Mouse (Mus musculus) midbrain, embryonic 10.5 days (tissue): ENCODE results near the gene Ccdc13. TPM values are rescaled to one million over a fixed set of nuclear protein-coding genes. Genes with fewer than 3 reads are reported as not detected.

Experiments
- DNase-seq: peaks from one replicate; pipeline ENCODE4 v3.0.0-alpha.2; 2017; ENCODE audit warnings: low spot score
- H3K27ac ChIP-seq: fragments of 300-500 bp; sonication (generic); replicated peaks from 2 replicates; pipeline ENCODE4 v1.5.1; 2016; ENCODE audit warnings: mild to moderate bottlenecking
- H3K27me3 ChIP-seq: fragments of 300-500 bp; sonication (generic); 2 replicates; pipeline ENCODE4 v1.6.1; 2016; ENCODE audit warnings: low read depth, mild to moderate bottlenecking; ENCODE audit not compliant: poor library complexity, severe bottlenecking
- H3K36me3 ChIP-seq: fragments of 300-500 bp; sonication (generic); 2 replicates; pipeline ENCODE4 v1.6.1; 2016; ENCODE audit warnings: mild to moderate bottlenecking, moderate library complexity
- H3K4me1 ChIP-seq: fragments of 300-500 bp; sonication (generic); 2 replicates; pipeline ENCODE4 v1.6.1; 2016
- H3K4me3 ChIP-seq: fragments of 300-500 bp; sonication (generic); 2 replicates; pipeline ENCODE4 v1.5.1; 2016; ENCODE audit warnings: mild to moderate bottlenecking, moderate library complexity
- H3K9me3 ChIP-seq: fragments of 300-500 bp; sonication (generic); replicated peaks from 2 replicates; pipeline ENCODE4 v1.6.1; 2016; ENCODE audit warnings: mild to moderate bottlenecking
- whole genome bisulfite sequencing: fragments of 180-500 bp; shearing (Covaris S2); methylation state at CpG from one replicate; pipeline ENCODE4 v1.1.7; 2016; 5-methylcytosine and 5-hydroxymethylcytosine counted together
- polyA plus RNA-seq: library from polyadenylated mRNA; unstranded; fragments of >200 nt; fragmentation: Nextera tagmentation; extraction: Ambion mirVana; gene quantifications from 2 replicates; pipeline ENCODE4 v1.2.1, GENCODE M21; 2016

The Ccdc13 gene
- polyA plus RNA-seq, result 2.4 and 2.9 TPM in 2 replicates

DNA sequence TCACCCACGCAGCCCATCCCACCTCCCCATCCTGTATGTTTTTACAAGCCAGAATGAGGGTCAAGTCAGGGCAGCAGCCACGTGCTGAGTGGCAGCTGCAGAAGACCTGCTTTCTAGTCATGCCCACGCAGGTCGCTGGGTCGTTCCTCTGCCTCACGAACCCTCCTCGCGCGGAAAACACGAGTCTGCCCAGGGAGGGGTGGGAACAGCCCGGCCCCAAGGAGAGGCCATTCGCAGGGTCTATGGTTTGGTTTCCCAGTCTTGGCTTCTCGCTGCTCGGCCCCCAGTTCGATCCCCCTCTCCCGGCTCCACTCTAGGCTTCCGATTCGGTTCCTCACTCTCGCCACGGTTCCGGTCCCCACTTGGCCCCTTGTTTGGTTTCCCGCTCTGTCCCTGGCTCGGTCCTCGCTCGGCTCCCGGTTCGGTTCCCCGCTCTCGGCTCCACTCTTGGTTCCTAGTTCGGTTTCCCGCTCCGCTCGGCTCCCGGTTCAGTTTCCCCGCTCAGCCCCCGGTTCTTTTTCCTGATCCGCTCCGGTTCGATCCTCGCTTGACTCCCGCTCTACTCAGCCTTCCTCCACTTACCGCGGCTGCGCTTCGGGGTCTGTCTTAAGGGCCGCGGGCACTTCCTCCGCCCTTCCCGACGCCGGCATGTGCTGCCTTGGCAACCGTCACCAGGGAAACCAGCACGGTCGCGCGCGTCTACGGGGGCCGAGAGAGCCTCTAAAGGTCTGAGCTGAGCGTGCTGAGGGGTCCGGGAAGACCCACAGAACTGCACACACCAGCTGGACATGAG lies at the start of gene Ccdc13:
TSS of gene Ccdc13 (minus strand) at position 633 of the 793 bp plus-strand sequence.
- Histone ChIP-seq H3K27me3 (peaks cover 22% of the 10 kb centered on the region; the same call in 1 of the 2 replicates), H3K9me3 (peaks cover 16% of the 10 kb centered on the region), H3K27ac (peak within 1 kb of the TSS; percentile 85), H3K36me3 (no peaks in the 10 kb centered on the region), H3K4me1 (peaks cover 13% of the 10 kb centered on the region), H3K4me3 (peak within 1 kb of the TSS; percentile 65)
- DNase-seq, result peak; percentile 94
- 4% methylated on average over 61 of the region's 61 CpGs for WGBS

GRCm38 (mm10) chr9:121882015-121882457 lies 42.8 kb upstream of the Ccdc13 start:
- no peak overlapping the region for H3K27ac ChIP-seq
- peaks cover 8% of the 10 kb centered on the region for H3K4me1 ChIP-seq
- DNase-seq, result no peak
- no peak overlapping the region for H3K4me3 ChIP-seq
- no peaks in the 10 kb centered on the region for H3K27me3 ChIP-seq
- no peaks in the 10 kb centered on the region for H3K36me3 ChIP-seq
- no peaks in the 10 kb centered on the region for H3K9me3 ChIP-seq
- 83% methylated on average over 7 of the region's 7 CpGs for WGBS

DNA sequence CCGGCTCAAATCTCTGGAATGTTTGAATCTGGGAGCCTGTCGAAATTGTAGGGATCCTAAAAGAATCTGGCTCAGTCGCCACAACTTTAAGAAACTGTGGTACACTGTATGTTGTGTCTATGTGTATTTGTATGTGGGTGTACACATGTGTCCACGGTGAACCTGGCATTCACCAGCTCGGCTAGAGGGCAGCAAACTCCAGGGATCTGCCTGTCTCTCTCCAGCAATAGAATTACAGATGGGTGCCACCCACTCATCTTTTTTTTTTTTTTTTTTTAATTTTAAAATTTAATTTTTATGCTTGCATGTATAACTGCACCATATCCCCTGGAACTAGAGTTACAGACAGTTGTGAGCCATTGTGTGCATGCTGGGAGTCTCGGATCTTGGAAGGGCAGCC lies 42.0 kb upstream of the Ccdc13 start:
- no peak overlapping the region for H3K27ac ChIP-seq
- peaks cover 8% of the 10 kb centered on the region for H3K4me1 ChIP-seq
- 84% methylated on average over 6 of the region's 6 CpGs for WGBS
- H3K4me3 ChIP-seq, result no peak overlapping the region
- H3K9me3 ChIP-seq, result no peaks in the 10 kb centered on the region
- DNase-seq, result no peak
- H3K36me3 ChIP-seq, result no peaks in the 10 kb centered on the region
- no peaks in the 10 kb centered on the region for H3K27me3 ChIP-seq

GRCm38 (mm10) chr9:121880840-121881239 lies 41.6 kb upstream of the Ccdc13 start:
- Histone ChIP-seq H3K4me3 (no peak overlapping the region), H3K27ac (no peak overlapping the region), H3K36me3 (no peaks in the 10 kb centered on the region), H3K27me3 (no peaks in the 10 kb centered on the region), H3K9me3 (no peaks in the 10 kb centered on the region), H3K4me1 (peaks cover 8% of the 10 kb centered on the region)
- WGBS, result 35% methylated on average over 14 of the region's 14 CpGs
- peak; percentile 71 for DNase-seq

DNA sequence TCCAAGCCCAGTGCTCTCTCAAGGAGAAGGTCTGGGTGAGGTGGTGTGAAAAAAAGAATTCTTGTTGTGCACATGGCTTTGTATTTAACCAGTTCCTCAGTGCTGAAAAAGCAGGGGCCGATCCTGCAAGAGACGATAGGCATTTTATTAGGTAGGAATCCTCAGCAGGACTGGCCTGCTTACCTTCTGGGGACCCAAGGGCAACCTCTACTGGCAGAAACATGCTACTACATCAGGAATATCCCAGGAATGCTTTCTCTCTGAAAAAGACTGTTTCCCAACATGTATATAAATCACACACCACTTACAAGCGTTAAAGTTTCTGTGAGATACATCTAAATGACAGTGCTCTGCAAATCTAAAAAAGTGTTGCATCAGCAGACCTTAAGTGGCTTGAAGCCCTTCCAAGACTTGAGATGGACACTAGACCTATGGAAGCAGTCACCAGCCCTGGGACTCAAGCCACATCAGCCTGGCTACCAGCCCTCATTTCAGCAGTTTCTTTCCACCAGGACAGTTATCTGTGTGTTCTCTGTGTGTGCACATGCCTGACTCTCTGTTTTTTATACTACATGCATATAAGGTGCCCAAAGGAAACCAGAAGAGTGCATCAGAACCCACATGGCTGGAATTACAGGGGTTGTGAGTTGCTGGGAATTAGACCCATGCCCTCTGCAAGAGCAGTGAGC lies 37.9 kb upstream of the Ccdc13 start:
- Histone ChIP-seq H3K4me1 (peaks cover 8% of the 10 kb centered on the region), H3K27ac (no peak overlapping the region), H3K4me3 (no peak overlapping the region), H3K36me3 (no peaks in the 10 kb centered on the region), H3K9me3 (no peaks in the 10 kb centered on the region), H3K27me3 (no peaks in the 10 kb centered on the region)
- peak; percentile 43 for DNase-seq
- 35% methylated on average over 3 of the region's 3 CpGs for WGBS

DNA sequence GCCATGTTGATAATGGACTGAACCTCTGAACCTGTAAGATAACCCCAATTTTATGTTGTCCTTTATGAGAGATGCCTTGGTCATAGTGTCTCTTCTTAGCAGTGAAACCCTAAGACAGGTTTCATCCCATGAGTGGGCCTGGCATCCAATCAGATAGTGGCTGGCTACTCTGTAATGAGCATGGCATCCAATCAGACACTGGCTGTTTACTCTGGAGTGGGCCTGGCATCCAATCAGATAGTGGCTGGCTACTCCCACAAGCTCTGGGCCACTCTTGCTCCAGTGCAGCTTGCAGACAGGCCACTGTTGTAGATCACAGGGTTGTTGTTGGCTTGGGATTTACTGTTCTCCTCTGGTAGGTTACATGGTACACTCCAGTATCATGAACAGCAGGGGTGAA lies 34.3 kb upstream of the Ccdc13 start:
- DNase-seq, result no peak
- Histone ChIP-seq H3K4me1 (no peaks in the 10 kb centered on the region), H3K36me3 (no peaks in the 10 kb centered on the region), H3K4me3 (no peak overlapping the region), H3K27me3 (no peaks in the 10 kb centered on the region), H3K27ac (no peak overlapping the region), H3K9me3 (no peaks in the 10 kb centered on the region)

GRCm38 (mm10) chr9:121872062-121872683 lies 32.9 kb upstream of the Ccdc13 start:
- no peak overlapping the region for H3K4me3 ChIP-seq
- H3K36me3 ChIP-seq, result no peaks in the 10 kb centered on the region
- no peaks in the 10 kb centered on the region for H3K27me3 ChIP-seq
- WGBS, result 88% methylated on average over 2 of the region's 2 CpGs
- H3K4me1 ChIP-seq, result no peaks in the 10 kb centered on the region
- no peak for DNase-seq
- H3K9me3 ChIP-seq, result no peaks in the 10 kb centered on the region
- no peak overlapping the region for H3K27ac ChIP-seq

DNA sequence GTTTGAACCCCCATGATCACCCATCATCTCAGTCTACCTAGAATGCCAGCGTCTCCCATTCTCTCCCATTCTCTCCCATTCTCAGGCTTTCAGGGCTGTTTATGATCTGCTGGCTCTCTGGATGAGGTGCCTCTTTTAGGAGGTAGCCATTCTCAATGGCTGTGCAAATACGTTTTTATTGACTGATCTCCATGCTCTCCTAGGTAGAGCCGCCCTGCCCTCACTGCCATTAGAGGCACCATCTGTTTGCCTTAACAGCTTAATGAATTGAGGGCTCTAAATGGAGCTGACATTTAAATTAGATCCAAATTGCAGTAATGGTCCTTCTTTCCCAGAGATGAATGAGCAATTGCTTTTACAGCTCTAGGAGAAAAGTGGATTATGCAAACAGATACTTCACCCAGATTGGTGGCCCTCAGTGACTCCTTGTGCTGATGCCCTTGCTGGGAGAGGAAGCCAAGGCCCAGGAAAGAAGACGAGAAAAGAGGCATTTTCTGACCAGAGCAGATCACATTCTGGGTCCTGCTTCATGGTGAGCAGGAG lies 30.8 kb upstream of the Ccdc13 start:
- Histone ChIP-seq H3K4me3 (no peak overlapping the region), H3K27ac (no peak overlapping the region), H3K36me3 (no peaks in the 10 kb centered on the region), H3K27me3 (no peaks in the 10 kb centered on the region), H3K9me3 (no peaks in the 10 kb centered on the region), H3K4me1 (peaks cover 6% of the 10 kb centered on the region)
- WGBS, result 71% methylated on average over 4 of the region's 4 CpGs
- no peak for DNase-seq

DNA sequence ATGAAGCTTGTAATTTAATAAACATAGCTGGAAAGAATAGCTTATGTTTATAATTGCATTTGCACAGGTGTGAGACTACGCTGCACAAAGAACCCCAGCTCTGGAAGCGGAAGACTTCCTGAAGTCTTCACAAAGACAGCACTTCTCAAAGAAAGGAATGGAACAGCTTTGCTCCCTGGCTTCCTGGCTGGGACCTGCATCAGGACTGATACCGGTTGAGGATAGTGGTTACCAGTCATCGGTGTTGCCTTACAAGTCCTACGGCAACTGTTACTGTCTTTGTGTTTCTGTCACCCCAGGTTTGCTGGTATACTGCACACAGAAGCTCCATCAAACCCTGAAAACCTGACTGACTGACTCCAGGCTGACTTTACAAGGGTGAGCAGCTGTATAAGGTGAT lies 30.2 kb upstream of the Ccdc13 start:
- no peaks in the 10 kb centered on the region for H3K27me3 ChIP-seq
- peaks cover 6% of the 10 kb centered on the region for H3K4me1 ChIP-seq
- DNase-seq, result no peak
- H3K36me3 ChIP-seq, result no peaks in the 10 kb centered on the region
- no peak overlapping the region for H3K27ac ChIP-seq
- no peaks in the 10 kb centered on the region for H3K9me3 ChIP-seq
- 92% methylated on average over 5 of the region's 5 CpGs for WGBS
- no peak overlapping the region for H3K4me3 ChIP-seq

- 90% methylated on average over 6 of the region's 6 CpGs for WGBS
- H3K27me3 ChIP-seq, result no peaks in the 10 kb centered on the region
- no peak overlapping the region for H3K4me3 ChIP-seq
- H3K4me1 ChIP-seq, result peaks cover 6% of the 10 kb centered on the region
- no peaks in the 10 kb centered on the region for H3K36me3 ChIP-seq
- DNase-seq, result no peak
- no peaks in the 10 kb centered on the region for H3K9me3 ChIP-seq
- H3K27ac ChIP-seq, result no peak overlapping the region
These were observed 29.0 kb upstream of the Ccdc13 start for GRCm38 (mm10) chr9:121868236-121868635.

- no peak overlapping the region for H3K4me3 ChIP-seq
- DNase-seq, result no peak
- H3K4me1 ChIP-seq, result peaks cover 6% of the 10 kb centered on the region
- H3K9me3 ChIP-seq, result no peaks in the 10 kb centered on the region
- WGBS, result 94% methylated on average over 6 of the region's 6 CpGs
- no peak overlapping the region for H3K27ac ChIP-seq
- H3K36me3 ChIP-seq, result no peaks in the 10 kb centered on the region
- H3K27me3 ChIP-seq, result no peaks in the 10 kb centered on the region
These were observed 28.4 kb upstream of the Ccdc13 start for GRCm38 (mm10) chr9:121867632-121868031.

- H3K4me3 ChIP-seq, result no peak overlapping the region
- no peak overlapping the region for H3K27ac ChIP-seq
- H3K36me3 ChIP-seq, result no peaks in the 10 kb centered on the region
- DNase-seq, result no peak
- peaks cover 6% of the 10 kb centered on the region for H3K4me1 ChIP-seq
- 55% methylated on average over 3 of the region's 3 CpGs for WGBS
- no peaks in the 10 kb centered on the region for H3K9me3 ChIP-seq
- no peaks in the 10 kb centered on the region for H3K27me3 ChIP-seq
These were observed 26.3 kb upstream of the Ccdc13 start for GRCm38 (mm10) chr9:121865425-121866008.
